Mouse (Mus musculus) heart, postnatal 0 days (tissue): ENCODE measurements around the gene Rhob.

Source experiments
- CTCF ChIP-seq: IDR thresholded peaks from 2 replicates; pipeline ENCODE4 v1.5.1; 2016; ENCODE audit warnings: antibody characterized with exemption, control low read depth, low read depth
- EP300 ChIP-seq: IDR thresholded peaks from 2 replicates; pipeline ENCODE4 v1.6.1; 2016; ENCODE audit warnings: antibody characterized with exemption, low read depth

GRCm38 (mm10) chr12:8457052-8457451, 42.8 kb downstream of the Rhob start:
- TF ChIP-seq CTCF (no peak), EP300 (no peak)
